Mouse (Mus musculus): ENCODE measurements around the gene Fkbp5.
"Not testable (repeated sequence)": the region's sequence is repeated elsewhere in the genome, so short reads cannot be mapped to it uniquely, and the experiment has no call there.

The Fkbp5 gene

DNA sequence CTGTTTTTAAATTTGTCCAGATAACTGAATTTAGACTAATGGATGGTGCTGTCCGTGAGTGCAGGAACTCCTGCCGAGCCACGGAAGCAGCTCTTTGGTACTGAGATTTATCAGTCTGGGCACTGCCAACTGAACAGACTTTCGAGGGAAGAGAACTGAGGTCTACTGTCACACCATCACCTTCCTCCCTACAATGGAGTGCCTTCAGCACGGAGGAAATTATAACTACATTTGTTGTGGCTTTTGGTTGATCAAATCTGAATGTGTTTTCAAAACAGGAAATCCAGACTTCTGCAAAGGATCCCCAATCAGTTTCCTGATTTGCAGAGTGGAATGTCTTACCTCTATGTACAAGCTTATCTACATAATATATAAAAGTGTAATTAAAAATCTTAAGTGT lies 99.6 kb downstream of the Fkbp5 start:
- no peak for DNase-seq

DNA sequence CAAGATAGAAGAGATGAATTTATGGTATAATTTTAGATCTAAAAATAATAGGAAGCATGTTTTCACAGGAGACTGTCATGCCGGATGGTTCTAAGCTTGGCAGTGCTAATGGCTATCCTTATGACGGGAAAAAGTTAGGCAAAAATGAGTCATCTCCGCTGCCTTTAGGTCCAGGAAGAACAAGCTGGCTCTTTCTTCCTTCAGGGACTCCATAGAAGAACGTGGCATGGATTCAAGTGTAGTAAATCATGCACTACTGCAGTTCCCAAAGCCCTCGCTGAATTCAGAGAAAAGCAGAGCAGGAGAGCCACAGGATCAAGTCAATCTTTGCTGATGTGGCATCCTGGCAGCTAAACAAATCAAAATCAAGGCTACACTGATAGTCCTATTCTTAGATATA lies 102.1 kb downstream of the Fkbp5 start:
- peak; percentile 55 for DNase-seq

GRCm38 (mm10) chr17:28411381-28411960 lies 105.9 kb downstream of the Fkbp5 start:
- no peak for DNase-seq

- DNase-seq = no peak
Observed at GRCm38 (mm10) chr17:28410731-28411130, 106.6 kb downstream of the Fkbp5 start.

GRCm38 (mm10) chr17:28408251-28408918 lies 108.9 kb downstream of the Fkbp5 start:
- DNase-seq = peak; percentile 47

GRCm38 (mm10) chr17:28407418-28408250 lies 109.7 kb downstream of the Fkbp5 start:
- peak; percentile 90 for DNase-seq

- DNase-seq = no peak
Observed at GRCm38 (mm10) chr17:28406471-28406870, 110.9 kb downstream of the Fkbp5 start.

DNA sequence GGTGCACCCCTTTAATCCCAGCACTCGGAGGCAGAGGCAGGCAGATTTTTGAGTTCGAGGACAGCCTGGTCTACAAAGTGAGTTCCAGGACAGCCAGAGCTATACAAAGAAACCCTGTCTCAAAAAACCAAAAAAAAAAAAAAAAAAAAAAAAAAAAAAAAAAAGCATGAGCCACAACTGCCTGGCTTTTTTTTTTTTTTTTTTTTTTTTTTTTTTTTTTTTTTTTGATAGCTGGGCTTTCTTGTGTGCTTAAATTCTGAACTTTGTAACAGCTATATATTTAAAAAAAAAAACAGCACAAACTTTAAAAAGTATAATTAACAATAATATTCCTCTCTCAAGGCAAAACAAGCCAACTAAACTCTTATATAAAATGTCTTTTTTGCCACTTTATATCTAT lies 112.6 kb downstream of the Fkbp5 start:
- DNase-seq = not testable (repeated sequence)

- no peak for DNase-seq
Observed at GRCm38 (mm10) chr17:28404301-28404700, 113.0 kb downstream of the Fkbp5 start.

- no peak for DNase-seq
Observed at GRCm38 (mm10) chr17:28394994-28395393, 122.3 kb downstream of the Fkbp5 start.

- DNase-seq = no peak
Observed at GRCm38 (mm10) chr17:28394051-28394765, 123.1 kb downstream of the Fkbp5 start.

DNA sequence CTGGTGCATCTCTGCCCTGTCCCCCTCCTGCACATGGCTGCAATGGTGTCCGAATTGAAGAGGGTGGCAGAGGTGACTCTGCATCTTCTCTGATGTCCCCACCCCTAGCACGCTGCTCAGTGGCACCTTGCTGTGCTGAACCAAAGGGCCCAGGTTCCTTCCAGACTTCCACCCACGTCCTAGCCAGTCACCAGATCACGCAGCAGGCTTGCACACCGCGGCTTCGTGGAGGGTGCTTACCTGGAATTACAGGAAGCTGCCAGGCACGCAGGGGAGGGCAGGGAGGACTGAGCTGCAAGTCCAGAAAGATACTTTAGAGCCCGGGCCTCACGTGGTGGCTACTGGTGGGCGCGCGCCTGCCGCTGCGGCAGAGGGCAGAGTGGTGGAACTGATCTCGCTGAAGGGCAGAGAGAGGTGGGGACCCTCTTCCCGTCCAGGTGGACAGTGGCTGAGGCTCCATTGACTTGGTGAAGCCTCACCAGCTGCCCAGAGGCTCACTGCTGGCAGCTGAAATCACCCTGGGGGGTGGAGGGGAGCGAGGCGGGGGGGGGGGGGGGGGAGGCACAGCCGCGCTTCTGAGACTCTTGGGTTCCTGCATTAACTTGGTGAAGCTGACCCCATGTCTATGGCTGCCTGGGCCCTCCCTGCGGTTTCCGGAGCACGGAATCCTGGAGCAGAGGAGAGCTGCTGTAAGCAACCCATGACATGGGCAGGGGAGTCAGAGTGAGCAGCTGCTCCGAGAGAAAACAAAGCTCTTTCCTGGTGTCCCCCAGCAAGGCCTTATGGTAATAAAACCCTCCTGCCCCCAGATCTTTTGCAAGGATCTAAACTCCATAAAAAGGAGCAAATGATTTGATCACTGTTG lies 125.5 kb downstream of the Fkbp5 start:
- no peak for DNase-seq

DNA sequence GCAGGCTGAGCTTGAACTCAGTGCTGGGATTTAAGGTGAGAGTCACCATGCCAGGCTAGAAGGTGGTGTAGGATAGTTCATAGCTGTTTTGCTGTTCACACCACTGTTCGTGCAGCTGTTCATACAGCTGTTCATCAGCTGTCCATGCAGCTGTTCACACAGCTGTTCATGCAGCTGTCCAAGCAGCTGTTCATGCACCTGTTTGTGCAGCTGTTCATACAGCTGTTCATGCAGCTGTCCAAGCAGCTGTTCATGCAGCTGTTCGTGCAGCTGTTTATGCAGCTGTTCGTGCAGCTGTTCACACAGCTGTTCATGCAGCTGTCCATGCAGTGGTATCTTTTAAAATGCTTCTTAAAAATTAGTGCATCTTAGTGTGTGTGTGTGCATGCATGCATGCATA lies 128.8 kb downstream of the Fkbp5 start:
- no peak for DNase-seq

DNA sequence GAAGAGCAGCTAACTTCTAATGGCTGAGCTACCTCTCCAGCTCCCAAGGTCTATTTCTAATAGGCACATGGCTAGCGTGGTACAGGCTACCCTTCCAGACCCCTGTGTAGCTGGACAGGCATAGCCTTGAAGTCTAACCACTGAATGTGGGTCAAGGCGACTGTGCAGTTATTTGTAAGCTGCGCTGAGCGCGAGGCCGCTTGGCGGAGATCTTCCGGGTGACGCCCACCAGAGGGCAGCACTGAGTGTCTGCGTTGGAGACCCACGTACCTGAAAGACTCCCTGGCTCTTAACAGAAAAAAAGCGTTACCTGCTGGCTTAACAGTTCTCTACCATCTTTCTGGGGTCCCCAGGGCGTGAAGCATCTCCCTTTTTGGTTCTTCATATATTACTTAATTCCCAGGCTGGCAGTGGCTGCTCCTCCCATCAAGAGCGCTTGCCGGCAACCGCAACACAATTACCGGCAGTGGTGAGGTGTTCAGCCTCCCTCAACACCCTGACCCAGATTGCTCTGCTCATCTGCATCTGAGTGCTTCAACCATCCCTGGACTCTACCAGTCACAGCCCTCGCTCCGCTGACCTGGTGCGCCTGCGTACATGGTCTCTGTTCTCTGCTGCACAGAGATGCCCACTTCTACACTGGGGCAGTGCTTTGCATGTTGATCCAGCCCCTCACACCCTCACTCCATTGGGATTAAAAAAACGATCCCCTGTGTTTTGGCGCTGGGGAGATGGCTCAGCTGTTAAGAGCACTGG lies 131.0 kb downstream of the Fkbp5 start:
- DNase-seq = peak; percentile 85

- no peak for DNase-seq
Observed at GRCm38 (mm10) chr17:28384298-28384697, 133.0 kb downstream of the Fkbp5 start.

- DNase-seq = no peak
Observed at GRCm38 (mm10) chr17:28380255-28380654, 137.1 kb downstream of the Fkbp5 start.

DNA sequence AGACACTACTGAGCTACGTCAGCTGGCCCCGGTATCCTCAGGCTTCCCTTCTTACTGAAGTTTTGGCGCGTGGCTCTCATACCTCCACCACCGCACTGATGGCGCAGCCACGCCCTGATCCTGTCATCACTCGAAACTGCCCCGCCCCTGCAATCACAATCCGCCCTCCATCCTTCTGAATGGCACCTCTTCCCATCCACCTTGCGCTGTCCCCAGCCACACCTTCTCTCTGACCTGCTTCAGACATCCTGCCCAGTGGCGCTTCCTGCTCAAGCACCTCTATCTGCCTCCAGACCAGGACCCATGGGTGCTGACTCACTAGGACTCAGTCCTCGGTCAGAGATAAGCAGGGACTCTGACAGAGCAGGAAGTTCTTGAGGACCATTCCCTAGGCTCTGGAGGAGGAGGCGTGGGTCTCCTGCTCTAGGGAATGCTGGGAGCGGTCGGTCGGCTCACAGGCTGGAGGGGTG lies 141.7 kb downstream of the Fkbp5 start:
- DNase-seq = no peak

DNA sequence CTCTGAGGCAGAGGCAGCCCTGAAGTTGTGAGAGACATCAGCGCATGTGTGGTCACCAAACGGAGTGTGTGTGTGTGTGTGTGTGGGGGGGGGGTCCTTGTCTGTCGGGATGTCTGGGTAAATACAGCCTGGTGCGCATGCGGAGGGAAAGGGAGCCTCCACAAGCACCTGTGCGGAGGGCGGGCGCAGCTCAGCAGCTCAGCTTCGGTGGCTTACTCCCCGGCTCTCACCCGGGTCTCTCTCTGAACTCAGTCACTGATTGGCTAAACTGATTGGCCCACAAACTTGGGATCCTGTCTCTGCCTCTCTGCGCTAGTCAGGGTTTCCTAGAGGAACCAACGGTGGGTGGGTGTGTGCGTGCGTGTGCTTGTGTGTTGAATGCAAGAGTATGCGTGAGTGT lies 142.8 kb downstream of the Fkbp5 start:
- no peak for DNase-seq

- peak; percentile 47 for DNase-seq
Observed at GRCm38 (mm10) chr17:28373821-28374220, 143.5 kb downstream of the Fkbp5 start.

GRCm38 (mm10) chr17:28371941-28372340 lies 145.4 kb downstream of the Fkbp5 start:
- DNase-seq = no peak

DNA sequence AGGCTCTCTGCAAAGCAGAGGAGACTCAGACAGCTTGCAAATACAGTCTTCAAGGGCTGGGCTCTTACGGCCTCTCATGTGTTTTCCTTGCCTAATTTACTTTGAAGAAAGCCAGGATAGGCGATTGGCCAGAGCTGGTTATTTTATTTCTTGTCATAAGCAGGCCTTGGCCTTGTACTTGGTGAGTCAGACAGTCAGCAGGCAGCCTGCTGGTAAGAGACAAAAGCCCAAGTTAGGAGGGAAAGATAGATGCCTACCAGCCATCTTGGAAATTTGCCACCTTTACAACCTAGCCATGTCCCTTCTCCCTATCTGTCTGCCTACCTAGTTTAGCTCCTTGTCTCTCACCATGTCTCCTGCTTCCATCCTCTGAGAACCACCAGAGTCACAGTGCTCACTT lies 146.0 kb downstream of the Fkbp5 start:
- DNase-seq = no peak

Measured in kidney, adult 9 months (tissue).